Mouse (Mus musculus) hindbrain, postnatal 0 days (tissue): ENCODE measurements around the gene Sclt1. TPM values are rescaled to one million over a fixed set of nuclear protein-coding genes. Genes with fewer than 3 reads are reported as not detected.

Experiments
- ATAC-seq: fragments of 200-750 bp; cut with Nextera tagmentation; 2 replicates; pipeline ENCODE4 v1.8.0; 2017; ENCODE audit warnings: mild to moderate bottlenecking, moderate TSS enrichment, moderate library complexity
- DNase-seq: peaks from one replicate; pipeline ENCODE4 v3.0.0-alpha.2; 2015; ENCODE audit warnings: low spot score
- H3K27ac ChIP-seq: fragments of 300-500 bp; sonication (generic); 2 replicates; pipeline ENCODE4 v1.5.1; 2014; ENCODE audit warnings: mild to moderate bottlenecking
- H3K27me3 ChIP-seq: fragments of 300-500 bp; sonication (generic); 2 replicates; pipeline ENCODE4 v1.6.1; 2014; ENCODE audit warnings: low read length, mixed read lengths; ENCODE audit not compliant: insufficient read depth
- H3K36me3 ChIP-seq: fragments of 300-500 bp; sonication (generic); 2 replicates; pipeline ENCODE4 v1.6.1; 2014; ENCODE audit warnings: low read length, mixed read lengths; ENCODE audit not compliant: insufficient read depth
- H3K4me1 ChIP-seq: fragments of 300-500 bp; sonication (generic); 2 replicates; pipeline ENCODE4 v1.6.1; 2014; ENCODE audit warnings: antibody characterized with exemption, low read length, mixed read lengths; ENCODE audit not compliant: insufficient read depth
- H3K4me2 ChIP-seq: fragments of 300-500 bp; sonication (generic); 2 replicates; pipeline ENCODE4 v1.6.1; 2014; ENCODE audit warnings: low read depth, mild to moderate bottlenecking, low read length, moderate library complexity, mixed read lengths
- H3K4me3 ChIP-seq: fragments of 300-500 bp; sonication (generic); 2 replicates; pipeline ENCODE4 v1.5.1; 2014; ENCODE audit warnings: low read length
- H3K9ac ChIP-seq: fragments of 300-500 bp; sonication (generic); replicated peaks from 2 replicates; pipeline ENCODE4 v1.6.1; 2014; ENCODE audit warnings: mild to moderate bottlenecking, low read length, moderate library complexity, mixed read lengths
- H3K9me3 ChIP-seq: fragments of 300-500 bp; sonication (generic); 2 replicates; pipeline ENCODE4 v1.6.1; 2016; ENCODE audit warnings: low read length, mixed read lengths
- CTCF ChIP-seq: IDR thresholded peaks from 2 replicates; pipeline ENCODE4 v1.5.1; 2016; ENCODE audit warnings: antibody characterized with exemption, control low read depth, low read depth
- WGBS: fragments of 180-500 bp; shearing (Covaris S2); extraction: QIAGEN DNeasy Blood & Tissue Kit; methylation state at CpG from one replicate; pipeline ENCODE4 v1.1.7; 2014; 5-methylcytosine and 5-hydroxymethylcytosine counted together
- polyA plus RNA-seq: library from polyadenylated mRNA; unstranded; fragments of >200 nt; fragmentation: Nextera tagmentation; extraction: Ambion mirVana; gene quantifications from 2 replicates; pipeline ENCODE4 v1.2.1, GENCODE M21; 2015
- total RNA-seq: library from RNA; depleted of rRNA; stranded (reverse); fragments of >200 nt; gene quantifications from 2 replicates; pipeline ENCODE4 v1.2.3, GENCODE M21; 2014; rRNA removed

The Sclt1 gene
- total and polyA plus RNA-seq, 2 experiments from 2014 or later, result 15.9 to 18.2 TPM

DNA sequence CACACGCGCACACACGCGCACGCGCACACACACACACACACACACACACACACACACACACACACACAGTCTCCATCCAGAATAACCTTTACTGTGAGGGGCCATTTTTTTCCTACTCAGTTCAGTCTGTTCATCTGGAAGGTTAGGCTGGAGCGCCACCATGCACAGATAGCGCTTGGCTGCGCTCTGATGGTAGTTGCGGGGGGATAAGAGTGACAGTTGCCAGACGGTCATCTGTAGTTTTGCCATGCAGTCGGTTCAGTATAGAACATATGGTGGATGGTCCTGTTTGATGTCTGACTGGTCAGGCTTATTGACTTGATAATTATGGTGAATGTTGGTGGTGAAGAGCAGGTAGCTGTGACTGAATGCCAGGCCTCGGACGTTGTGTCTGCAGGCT lies 159.2 kb downstream of the Sclt1 start:
- ATAC-seq (peak; percentile 45; the same call in 1 of the 2 replicates), DNase-seq (no peak)
- Histone ChIP-seq H3K4me1 (peaks cover 16% of the 10 kb centered on the region), H3K9ac (no peak overlapping the region), H3K4me3 (no peak overlapping the region), H3K4me2 (no peak overlapping the region), H3K36me3 (no peaks in the 10 kb centered on the region), H3K27me3 (no peaks in the 10 kb centered on the region), H3K9me3 (no peaks in the 10 kb centered on the region), H3K27ac (peak overlapping the region; percentile 45; the same call in 1 of the 2 replicates)
- 80% methylated on average over 14 of the region's 14 CpGs for WGBS
- no peak for TF ChIP-seq CTCF

DNA sequence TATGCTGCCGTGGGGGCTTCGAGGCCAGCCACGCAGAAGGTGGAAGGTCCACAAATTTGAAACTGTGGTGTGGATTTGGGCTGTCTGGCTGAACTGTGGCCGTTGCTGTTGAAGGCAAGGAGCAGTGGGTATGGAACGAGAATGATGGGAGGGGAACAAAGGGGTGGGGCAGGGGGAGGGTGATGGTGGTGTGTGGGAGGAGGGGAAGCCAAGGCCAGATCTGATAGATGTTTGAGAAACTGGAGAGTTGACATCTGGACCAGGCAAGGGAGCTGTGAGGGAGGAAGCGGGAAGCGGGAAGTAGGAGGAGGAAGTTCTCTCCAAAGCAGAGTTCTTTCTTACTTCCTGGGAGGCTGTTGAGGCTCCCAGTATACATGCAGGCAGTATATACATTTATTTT lies 160.1 kb downstream of the Sclt1 start:
- Histone ChIP-seq H3K4me3 (no peak overlapping the region), H3K27ac (no peak overlapping the region), H3K9ac (no peak overlapping the region), H3K4me2 (no peak overlapping the region), H3K27me3 (no peaks in the 10 kb centered on the region), H3K36me3 (no peaks in the 10 kb centered on the region), H3K4me1 (peaks cover 13% of the 10 kb centered on the region), H3K9me3 (no peaks in the 10 kb centered on the region)
- ATAC-seq (no peak), DNase-seq (no peak)
- 75% methylated on average over 7 of the region's 7 CpGs for WGBS
- no peak for TF ChIP-seq CTCF

DNA sequence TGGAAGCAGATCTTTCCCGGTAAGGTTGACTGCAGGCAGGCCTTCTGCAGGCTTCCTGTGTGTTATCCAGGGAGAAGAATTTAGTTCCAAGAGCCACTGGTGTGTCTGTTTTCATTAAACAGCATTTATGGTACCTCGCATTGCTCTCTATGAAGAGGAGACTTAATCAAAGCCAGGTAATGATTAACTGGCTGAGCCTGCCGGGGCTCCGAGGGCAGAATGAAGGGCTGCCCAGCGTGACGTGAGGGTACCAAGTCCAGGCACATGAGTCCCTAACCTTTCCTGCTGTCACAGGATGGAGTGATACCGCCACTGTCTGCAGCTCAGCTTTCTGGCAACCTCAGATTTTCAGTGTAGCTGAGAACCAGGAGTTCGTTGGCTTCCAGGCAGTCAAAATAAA lies 160.9 kb downstream of the Sclt1 start:
- Histone ChIP-seq H3K4me3 (no peak overlapping the region), H3K36me3 (no peaks in the 10 kb centered on the region), H3K4me1 (peaks cover 13% of the 10 kb centered on the region), H3K27ac (peak overlapping the region; percentile 18; the same call in 1 of the 2 replicates), H3K9me3 (no peaks in the 10 kb centered on the region), H3K9ac (0 out of 2 replicates have a peak overlapping the region, but pooled peaks have one; percentile 9), H3K4me2 (no peak overlapping the region), H3K27me3 (no peaks in the 10 kb centered on the region)
- 46% methylated on average over 8 of the region's 8 CpGs for WGBS
- TF ChIP-seq CTCF, result no peak
- ATAC-seq (no peak), DNase-seq (no peak)

DNA sequence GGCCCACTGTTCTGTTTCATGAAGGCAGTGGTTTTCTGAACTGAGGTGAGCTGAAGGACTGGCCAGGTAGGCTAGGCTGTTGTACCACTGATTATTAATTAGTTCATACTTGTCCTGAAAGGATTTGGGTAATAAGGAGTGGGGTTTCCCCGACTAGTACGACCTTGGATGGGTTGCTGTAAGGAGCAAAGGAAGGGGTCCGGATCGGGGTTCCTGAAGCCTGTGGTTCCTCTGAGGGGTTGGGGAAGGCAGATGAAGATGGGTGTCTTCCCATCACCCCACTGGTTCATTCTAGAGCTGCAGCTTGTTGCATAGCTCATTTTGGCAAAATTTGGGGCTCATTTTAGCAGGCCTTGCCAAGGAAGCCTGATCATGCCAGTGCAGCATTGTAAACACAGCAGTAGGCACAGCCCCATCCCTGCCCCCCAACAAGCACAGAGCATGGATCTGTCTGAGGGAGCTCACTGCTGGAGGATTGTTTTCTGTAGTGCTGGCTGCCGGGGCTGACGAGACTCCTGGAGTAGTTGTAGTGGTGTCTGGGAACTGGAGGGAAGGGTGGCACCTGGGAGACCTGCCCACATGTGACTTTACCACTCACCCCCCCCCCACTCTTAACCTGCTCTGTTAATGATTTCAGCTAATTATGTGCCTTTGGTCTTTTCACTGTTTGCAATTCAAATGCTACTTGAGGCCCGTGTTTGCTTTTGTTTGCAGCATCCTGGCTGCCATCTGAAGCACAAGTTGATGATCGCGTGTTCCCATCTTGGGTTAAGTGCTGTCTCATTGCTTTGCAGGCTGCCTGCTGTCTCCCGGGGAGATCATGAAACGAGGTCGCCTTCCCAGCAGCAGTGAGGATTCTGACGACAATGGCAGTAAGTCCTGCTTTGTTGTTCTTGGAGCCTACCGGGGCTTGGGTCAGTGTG lies 161.7 kb downstream of the Sclt1 start:
- peak; percentile 47 for DNase-seq
- H3K36me3 ChIP-seq, result no peaks in the 10 kb centered on the region
- H3K4me1 ChIP-seq, result peaks cover 13% of the 10 kb centered on the region
- H3K27ac ChIP-seq, result peak overlapping the region; percentile 18
- 0 out of 2 replicates have a peak overlapping the region, but pooled peaks have one; percentile 9 for H3K9ac ChIP-seq
- H3K9me3 ChIP-seq, result no peaks in the 10 kb centered on the region
- TF ChIP-seq CTCF, result no peak
- ATAC-seq, result 0 out of 2 replicates have a peak, but pooled peaks have one; percentile 38
- no peak overlapping the region for H3K4me2 ChIP-seq
- H3K4me3 ChIP-seq, result no peak overlapping the region
- 28% methylated on average over 14 of the region's 14 CpGs for WGBS
- H3K27me3 ChIP-seq, result no peaks in the 10 kb centered on the region

DNA sequence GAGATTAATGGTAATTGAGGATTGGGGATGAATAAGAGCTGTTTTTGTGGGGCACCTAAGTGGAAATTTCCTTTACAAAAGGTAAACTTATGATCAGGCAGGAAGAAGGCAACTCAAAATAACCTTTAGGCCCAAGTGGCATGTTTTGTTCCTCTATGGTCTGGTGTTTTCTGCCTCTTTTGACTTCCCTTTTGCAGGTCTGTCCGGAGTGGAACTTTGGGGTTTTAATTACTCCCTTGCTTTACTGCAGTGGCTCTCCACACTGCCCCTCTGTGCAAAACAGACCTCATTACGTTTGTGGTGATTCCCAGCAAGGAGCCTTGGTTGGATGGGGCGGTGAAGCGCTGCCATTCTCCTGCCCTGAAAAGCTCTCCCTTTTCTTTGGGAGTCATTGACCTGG lies 162.4 kb downstream of the Sclt1 start:
- Histone ChIP-seq H3K9me3 (no peaks in the 10 kb centered on the region), H3K36me3 (no peaks in the 10 kb centered on the region), H3K9ac (no peak overlapping the region), H3K4me3 (no peak overlapping the region), H3K27me3 (no peaks in the 10 kb centered on the region), H3K4me1 (peaks cover 13% of the 10 kb centered on the region), H3K4me2 (no peak overlapping the region), H3K27ac (no peak overlapping the region)
- 34% methylated on average over 4 of the region's 4 CpGs for WGBS
- ATAC-seq, result no peak
- no peak for DNase-seq
- TF ChIP-seq CTCF, result peak; percentile 30

DNA sequence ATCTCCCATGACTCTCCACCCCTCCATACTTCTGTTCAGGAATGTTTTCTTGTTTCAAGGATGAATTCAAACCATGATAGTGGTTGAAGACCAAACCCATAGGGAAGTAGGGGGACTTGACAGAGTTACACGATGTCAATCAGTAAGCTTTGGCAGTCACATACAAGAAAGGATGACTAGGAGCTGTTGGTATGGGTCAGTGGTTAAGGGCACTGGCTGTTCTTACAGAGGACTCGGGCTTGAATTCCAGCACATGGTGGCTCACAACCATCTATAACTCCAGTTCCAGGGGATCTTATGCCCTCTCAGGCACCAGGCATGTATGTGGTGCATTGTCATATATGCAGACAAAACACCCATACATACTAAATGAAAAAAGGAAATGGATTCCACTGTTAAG lies 165.1 kb downstream of the Sclt1 start:
- no peak overlapping the region for H3K4me2 ChIP-seq
- no peaks in the 10 kb centered on the region for H3K27me3 ChIP-seq
- DNase-seq (no peak), ATAC-seq (no peak)
- no peaks in the 10 kb centered on the region for H3K36me3 ChIP-seq
- H3K9ac ChIP-seq, result no peak overlapping the region
- TF ChIP-seq CTCF, result no peak
- no peaks in the 10 kb centered on the region for H3K9me3 ChIP-seq
- no peak overlapping the region for H3K27ac ChIP-seq
- H3K4me1 ChIP-seq, result peaks cover 13% of the 10 kb centered on the region
- no peak overlapping the region for H3K4me3 ChIP-seq
- WGBS, result 64% methylated on average over 2 of the region's 2 CpGs

Other genes with a start within 250 kb of the Sclt1 start
- 19.1 and 33.4 TPM in 2 replicates for gene Jade1, start 186.8 kb downstream of the Sclt1 start, total RNA-seq
- gene Jade1, start 186.8 kb downstream of the Sclt1 start, polyA plus RNA-seq, result 18.0 and 18.7 TPM in 2 replicates
- gene D3Ertd751e, start 97 bp upstream of the Sclt1 start, total RNA-seq, result 2.9 and 4.7 TPM in 2 replicates
- gene D3Ertd751e, start 97 bp upstream of the Sclt1 start, polyA plus RNA-seq, result 11.1 and 12.9 TPM in 2 replicates